Mouse (Mus musculus) urinary bladder, postnatal 4 days (tissue): ENCODE measurements around the gene Nap1l4.

Experiments
- DNase-seq, 2 experiments: peaks; one replicate each; pipeline ENCODE4 v3.0.0; 2021 to 2022; ENCODE audit warnings: low spot score in 2 of 2

Nap1l4 gene

DNA sequence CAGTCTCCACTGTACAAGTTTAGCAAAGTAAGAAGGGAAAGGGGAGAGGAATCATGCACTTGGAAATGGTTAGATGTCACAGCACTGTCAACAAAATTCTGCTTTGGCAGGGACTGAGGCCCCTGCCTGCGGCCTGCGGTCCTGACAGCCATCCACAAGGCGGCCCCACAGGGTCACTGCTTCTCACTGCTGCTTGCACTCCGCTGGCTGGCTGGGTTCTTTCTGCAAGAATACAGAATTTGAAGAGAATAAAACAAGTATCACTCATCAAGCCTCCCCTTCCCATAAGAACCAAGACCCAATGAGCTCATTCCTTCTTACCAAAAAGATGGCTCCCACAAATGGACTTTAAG is 34.5 kb downstream of the Nap1l4 start:
- no peak for DNase-seq

DNA sequence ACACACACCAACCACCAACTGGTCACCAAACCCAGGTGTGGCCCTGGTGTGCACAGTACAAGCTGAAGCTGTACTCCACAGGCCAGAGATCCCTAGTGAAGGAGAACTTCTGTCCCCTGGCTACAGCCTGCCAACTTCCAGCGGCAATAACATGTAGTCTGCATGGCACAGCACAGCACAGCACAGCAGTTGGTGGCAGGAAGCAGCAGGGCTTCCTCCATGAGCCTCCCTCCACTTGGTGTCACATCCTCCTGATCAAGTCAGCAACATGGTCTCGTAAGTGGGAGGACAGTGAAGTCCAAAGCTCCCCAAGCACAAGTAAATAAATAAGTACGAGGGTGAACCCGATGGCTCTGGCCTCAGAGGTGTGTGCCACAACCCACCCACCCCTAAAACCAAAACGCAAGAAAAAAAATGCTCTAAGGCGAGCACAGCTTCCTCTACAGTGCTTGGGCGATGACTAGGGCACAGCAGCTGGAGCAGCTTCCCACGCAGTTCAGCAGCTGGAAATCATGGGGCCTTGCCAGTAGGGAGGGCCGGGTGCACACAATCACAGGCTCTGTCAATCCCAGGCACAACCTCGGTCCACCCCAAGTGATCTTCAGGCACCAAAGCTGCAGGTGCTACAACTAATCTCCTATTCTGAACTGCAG is 35.0 kb downstream of the Nap1l4 start:
- no peak for DNase-seq

DNA sequence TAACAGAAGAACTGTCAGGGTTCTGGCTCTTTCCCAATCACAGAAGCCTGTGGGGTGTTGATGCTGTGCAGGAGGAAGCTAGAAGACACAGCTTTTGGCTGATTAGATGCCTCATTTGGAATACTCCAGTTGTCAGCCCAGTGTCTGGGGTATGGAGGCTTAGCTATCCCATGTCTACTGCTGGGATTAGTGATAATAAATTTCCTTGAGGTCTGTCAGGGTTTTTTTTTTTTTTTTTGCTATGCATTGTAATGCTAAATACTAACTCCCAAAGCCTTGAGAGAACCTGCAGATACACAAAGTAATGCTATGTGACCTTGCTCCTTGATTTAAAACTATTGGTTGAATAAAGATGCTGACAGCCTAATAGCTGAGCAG is 37.6 kb downstream of the Nap1l4 start:
- no peak for DNase-seq

DNA sequence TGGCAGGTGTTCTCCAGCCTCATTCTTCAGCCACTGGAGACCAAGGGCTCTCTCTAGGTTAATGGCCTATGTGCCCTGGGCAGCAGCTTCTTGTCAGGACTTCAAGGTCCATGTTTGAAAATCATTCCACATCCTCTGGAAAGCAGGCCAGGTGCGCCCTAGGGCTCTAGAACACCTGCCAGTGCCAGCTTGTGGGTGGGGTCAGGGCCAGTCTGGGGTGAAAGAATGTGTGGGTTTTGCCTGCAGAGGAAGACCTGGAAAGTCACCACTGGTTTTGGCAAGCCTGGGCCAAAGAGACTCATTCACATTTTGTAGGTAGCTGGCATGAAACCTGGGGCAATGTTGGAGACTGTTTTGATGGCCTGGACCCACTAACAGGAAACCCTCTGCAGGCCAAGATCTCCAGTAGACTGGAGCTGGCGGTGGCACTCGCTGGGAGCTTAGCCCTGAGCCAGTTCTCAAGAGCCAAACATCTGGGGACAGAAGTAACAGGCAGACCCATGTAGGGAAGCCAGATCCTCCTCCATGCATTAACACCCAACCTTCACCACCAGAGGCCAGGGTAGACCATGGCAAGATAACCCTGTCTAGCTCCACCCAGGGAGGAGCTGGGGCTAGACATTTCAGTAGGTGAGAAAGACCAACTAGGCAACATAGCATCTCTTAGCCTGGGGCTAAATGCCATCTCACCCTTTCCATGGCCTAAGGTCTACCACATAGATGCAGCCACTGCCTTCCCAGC is 38.1 kb downstream of the Nap1l4 start:
- DNase-seq = no peak

DNA sequence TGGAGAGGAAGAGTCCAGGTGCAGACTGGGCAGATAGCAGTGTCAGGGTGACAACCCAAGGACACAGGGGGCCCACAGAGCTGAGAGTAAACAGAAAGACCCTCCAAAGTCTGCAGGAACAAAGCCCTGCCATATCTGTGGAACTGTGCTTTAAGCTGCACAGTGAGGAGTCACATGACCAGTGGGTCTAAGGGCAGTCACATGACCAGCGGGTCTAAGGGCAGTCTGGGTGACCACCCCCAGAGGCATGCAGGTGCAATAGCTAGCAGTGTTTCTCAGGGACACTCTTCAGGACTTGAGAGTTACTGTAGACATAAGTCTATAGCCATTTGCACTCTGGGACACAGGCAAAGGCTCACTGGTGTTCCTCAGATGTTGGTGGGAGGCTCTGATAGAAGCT is 39.3 kb downstream of the Nap1l4 start:
- no peak for DNase-seq

DNA sequence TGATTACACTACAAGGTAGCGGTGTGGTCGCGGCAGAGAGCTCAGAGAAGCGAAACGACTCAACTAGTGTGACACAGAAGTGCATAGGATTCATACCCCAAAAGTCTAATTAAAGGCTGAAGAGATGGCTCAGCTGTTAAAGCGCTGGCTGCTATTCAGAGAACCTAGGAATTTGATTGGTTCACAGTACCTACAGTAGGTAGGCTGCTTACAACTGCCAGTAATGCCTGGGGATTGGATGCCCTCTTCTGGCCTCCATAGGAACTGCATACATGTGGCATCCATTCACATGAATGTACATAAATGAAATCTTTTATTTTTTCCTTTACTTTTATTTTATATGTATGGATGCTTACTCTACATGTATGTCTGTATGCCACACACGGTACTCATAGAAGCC is 42.2 kb downstream of the Nap1l4 start:
- no peak for DNase-seq

DNA sequence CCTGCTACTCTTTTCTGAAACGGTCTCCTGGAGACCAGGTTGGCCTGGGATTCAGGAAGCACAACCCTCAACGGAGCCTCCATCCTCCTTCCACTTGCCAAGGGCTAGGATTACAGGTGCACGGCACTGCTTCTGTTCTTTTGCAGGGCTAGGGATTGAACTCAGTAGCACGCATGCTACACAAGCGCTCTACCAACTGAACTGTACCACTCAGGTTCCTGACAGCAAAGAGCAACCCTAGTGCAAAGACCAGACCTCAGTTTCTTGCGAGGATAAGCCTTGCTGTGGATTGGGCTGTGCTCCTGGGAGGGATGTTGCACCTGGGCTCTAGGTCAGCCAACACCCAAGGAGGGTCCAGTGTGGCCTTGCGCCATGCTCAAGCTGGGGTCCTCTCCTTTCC is 42.6 kb downstream of the Nap1l4 start:
- no peak for DNase-seq

DNA sequence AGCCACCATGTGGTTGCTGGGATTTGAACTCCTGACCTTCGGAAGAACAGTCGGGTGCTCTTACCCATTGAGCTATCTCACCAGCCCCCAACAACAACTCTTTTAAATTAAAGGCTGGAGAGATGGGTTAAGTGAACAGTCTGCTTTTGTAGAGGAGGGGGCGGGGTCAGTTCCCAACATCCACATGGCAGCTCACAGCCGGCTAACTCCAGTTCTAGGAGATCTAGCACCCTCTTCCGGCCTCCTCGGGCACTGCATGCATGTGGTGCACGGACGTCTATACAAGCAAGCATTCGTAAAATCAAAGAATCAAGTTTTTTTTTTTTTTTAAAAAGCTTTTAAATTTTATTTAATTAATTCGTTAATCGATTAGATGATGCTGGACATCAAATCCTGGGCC is 43.1 kb downstream of the Nap1l4 start:
- peak; percentile 56 to 89 for DNase-seq

DNA sequence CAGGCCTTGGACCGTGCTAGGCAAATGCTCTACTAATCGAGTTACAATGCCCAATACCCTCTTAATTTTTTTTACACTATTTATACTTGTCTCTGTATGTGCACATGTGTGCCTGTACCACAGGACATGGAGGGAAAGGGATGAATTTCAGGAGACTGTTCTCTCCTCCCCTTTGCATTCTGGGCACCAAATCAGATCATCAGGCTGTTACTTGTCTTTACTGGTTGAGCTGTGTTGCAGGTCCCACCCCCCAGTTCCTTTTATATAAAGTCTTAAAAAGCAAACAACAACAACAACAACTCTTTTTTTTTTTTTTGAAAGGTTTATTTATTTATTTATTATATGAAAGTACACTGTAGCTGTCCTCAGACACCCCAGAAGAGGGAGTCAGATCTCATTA is 43.5 kb downstream of the Nap1l4 start:
- DNase-seq = no peak

DNA sequence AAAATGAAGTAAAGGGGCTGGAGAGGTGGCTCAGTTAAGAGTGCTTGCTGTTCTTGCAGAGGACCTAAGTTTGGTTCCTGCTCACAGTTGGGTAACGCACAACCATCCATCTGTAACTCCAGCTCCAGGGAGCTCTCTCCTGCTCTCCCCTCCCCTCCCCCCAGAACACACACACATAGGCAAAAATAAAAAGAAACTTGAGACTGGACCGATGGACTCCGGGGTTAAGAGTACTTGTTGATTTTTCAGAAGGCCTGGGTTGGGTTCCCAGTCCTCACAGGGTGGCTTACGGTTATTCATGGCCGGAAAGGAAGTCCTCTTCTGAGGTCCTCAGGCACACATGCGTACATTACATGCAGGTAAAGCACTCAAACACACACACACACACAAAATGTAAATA is 45.0 kb downstream of the Nap1l4 start:
- no peak for DNase-seq

DNA sequence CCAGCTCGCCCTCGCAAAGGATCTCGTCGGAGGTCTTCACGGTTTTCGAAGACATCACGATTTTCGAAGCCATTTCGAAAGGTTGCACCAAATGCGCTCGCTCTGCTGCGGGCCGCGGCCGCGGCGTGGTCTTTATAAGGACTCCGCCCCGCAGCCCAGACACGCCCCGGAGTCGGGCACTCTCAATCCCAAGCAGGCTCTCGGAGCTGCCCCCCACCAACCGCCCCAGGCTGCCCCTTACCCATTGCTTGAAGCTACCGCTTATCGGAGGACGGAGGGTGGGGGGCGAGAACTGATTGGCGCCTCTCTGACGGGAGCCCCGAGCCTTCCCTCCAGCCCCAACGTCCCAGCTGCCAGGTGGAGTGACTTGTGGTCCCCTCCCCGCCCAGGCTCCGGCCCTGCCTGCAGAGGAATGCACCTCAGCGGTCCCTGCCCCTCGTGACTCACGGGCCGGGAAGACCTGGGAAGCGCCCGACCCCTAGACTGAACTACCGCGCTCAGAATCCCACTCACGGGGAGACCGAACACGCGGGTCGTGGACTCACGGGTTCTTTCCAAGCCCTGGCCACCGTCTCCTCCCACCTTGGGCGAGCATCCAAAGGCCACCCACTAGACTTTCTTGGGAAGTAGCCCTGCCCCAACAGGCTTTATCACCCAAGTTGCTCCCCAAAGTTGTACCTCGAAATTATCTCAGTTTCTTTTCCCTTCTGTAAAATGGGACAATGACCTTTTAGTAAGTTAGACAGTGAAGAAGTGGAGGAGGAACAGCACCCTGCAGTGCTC is 46.3 kb downstream of the Nap1l4 start, which contains the start of gene Phlda2:
Gene Phlda2 (minus strand): TSS at position 733 of the 783 bp plus-strand sequence.
- DNase-seq = peak in 1 of 2 experiments; percentile 36

DNA sequence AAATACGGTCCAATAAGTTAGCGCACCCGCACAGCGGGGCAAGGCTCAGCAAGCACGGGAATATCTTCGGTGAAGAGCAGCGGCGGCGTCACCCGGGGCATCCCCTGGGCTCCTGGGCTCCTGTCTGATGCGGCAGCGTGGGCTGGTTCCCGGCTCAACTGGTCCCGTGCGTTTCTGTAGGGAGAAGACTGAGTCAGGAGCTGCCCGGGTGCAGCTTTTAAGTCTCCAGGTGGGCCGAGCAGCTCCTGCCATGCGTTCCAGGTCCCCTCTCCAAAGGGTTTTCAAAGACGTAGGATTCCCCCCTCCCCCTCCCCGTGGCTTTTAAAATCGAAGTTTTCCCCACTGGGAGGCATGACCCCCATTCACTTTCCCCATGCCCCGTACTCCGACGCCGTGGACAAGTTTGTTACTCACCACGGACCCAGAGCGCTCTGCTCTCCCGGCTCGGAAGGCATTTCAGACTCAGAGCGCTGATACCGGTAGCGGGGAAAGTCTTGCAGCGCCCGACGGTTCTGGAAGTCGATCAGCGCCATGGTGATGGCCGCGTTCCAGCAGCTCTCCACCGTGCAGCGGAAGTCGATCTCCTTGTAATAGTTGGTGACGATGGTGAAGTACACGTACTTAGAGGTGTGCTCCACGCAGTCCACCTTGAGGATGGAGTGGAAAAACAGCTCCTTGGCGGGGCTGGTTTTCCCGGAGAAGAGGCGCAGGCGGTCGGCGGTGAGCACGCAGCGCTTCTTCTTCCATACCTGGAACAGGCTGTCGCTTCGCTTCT is 47.1 kb downstream of the Nap1l4 start:
- DNase-seq = peak in 1 of 2 experiments; percentile 27

DNA sequence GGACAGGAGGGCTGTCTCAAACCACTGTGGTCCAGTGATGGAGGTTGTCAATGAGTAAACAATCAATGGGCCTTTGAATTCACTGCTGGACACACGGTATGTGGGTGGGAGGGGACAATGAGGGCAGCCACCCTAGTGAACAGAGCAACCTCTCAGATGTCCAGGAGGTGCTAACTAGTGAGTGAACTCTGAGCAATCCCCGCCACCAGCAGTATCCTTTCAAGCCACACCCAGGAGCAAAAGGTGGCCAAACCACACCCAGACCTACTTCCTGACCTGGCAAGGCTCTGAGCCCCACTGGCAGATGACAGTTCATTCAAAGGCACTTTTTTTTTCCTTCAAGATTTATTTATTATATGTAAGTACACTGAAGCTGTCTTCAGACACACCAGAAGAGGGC is 48.0 kb downstream of the Nap1l4 start:
- DNase-seq = no peak

DNA sequence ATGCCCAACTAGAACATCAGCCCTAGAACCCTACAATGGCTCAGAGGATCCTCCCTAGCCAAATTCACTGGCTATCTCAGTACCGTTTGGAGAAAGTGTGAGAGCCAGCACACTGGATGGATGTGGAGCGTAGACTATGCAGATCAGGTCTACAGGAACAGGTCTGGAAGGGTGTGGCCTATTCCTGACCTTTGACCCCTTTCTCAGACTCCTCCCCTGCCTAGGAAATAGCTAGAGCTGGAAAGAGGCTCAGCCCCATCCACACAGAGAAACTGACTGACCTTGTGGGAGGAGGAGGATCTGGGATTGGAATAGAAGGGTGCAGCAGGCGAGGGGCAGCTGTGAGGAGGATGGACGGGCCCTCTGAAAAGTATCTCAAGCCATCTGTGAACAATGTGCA is 50.3 kb downstream of the Nap1l4 start:
- no peak for DNase-seq

DNA sequence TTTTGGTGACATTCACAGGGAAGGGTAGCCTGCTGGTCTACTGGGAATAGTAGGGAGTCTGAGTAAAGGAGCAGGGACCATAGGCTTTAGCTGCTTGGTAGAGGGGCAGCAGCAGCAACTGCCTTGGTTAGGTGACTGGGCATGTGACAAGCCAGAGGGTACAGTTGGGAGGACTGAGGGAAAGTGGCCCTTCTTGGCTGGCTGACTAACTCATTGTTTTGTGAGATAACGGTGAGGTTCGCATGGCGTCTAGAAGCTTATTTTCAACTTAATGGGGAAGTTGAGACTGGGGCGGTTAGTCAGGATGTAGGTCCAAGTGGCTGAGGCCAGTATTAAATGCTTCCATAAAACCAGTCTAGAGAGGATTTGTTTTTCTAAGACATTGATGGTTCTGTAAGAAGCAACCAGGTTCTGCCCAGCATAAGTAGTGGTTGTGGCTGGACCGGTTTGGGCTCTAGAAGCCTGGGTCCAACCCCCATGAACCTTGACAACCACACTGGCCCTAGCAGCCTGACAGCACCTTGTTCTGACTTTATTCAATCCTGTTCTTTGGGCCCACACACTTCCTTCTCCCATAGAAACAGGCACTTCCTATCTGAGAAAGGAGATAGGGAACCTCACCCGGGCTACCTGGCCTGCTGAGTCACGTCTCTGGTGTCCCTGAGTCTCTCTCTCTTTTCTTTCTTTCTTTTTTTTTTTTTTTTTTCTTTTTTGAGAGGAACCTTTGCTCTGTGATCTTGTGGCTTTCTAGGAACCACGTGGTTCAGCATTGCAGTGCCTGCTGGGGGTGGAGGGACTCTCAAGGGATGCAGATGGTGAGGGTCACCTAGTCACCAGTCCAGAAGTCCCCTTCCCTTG is 53.6 kb downstream of the Nap1l4 start:
- no peak for DNase-seq

DNA sequence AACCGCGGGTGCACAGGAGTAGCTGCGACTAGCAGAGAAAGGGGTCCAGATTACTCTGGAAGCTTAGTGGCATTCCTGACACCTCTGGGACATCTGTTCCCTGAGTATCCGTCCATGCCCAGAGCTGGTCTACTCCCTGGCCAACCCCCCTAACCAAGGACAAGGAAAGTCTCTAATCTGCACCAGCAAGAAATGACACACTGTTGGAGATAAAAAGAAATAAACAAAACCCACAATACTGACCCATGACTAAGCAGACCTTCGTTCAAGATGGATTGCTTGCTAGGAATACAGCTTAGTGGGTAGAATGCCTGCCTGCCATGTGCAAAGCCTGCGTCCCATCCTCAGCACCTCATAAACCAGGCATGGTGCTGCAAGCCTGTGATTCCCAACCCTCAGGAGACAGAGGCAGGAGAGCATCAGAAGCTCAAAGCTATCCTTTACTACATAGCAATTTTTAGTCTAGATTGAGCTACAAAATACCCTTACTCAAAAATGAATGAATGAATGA is 55.2 kb downstream of the Nap1l4 start:
- no peak for DNase-seq

DNA sequence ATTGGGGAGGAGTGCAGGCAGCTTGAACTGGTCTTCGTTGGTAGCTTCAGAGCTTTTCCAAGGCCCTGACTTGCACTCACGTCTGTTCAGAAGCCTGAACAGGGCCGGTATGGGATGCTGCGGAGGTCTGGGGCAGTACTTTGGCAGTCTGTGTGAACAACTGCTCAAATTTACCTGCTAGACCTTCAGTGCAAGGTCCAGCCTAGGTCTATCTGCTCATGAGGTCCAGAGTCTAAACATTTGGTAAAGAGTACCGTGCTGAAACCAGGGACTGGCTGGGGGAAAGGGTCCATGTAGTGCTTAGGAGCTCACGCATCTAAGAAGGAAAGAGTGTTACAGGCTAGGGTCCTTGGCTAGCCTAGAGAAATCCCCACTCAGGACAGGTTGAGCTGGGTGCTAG is 59.2 kb downstream of the Nap1l4 start:
- DNase-seq = no peak

DNA sequence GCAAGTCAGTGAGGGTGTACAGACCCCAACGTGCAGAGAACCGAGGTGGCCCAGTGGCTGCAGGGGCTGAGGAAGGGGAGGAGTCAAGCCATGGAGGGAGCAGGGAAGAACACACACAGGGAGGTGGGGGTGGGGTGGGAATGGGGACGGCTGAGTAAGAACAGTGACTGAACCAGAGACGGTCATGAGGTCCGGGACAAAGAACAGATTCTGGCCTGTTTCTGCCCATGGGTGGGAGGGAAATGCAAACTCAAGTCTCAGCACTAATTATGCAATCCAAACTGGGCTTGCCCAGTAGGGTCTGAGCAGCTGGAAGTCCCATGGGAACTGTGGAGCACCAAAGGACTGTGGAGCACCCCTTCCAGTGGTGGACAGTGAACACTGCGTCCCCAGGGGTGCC is 66.4 kb downstream of the Nap1l4 start:
- no peak for DNase-seq

DNA sequence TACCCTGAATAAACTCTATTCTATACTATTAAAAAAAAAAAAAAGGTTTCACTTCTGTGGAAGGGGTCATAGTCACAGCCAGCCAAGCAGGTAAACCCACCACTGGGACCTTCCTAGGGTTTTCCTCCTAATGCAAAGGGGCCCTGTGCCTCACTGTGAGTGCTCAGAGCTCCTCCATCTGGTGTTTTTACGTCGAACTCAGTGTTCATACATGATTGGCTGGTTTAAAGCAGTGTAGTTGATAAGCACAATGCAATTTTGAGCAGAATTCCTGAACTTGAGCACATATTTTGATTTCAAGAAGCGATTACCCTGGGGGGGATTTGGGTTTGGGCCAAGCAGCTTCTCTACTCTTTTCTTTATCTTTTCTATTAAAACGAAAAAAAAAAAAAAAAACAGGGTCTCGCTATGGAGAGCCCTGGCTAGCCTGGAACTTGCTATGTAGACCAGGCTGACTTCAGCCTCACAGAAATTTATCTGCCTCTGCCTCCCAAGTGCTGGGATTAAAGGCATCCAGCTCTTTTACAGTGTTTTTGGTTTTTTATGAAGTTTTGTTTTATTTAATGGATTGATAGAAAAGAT is 67.0 kb downstream of the Nap1l4 start:
- DNase-seq = no peak

DNA sequence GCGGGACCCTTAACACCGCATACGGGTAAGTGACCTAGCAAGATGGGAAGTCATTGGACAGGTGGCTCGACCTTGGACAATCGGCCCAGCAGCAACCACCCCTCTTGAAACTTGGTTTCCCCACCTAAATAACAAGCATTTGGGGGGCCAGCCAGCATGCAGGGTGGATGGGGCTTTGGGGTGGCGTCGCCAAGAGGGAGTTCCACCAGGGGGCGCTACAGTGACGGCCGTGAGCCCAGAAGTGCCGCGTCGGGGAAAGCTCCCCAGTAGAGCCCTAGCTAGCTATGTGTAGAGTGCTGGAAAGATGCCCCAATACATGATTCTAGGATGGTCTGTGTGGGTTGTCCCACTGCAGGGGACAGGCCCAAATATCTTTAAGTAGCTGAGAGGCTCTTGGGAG is 68.4 kb downstream of the Nap1l4 start:
- DNase-seq = peak; percentile 54 to 76

DNA sequence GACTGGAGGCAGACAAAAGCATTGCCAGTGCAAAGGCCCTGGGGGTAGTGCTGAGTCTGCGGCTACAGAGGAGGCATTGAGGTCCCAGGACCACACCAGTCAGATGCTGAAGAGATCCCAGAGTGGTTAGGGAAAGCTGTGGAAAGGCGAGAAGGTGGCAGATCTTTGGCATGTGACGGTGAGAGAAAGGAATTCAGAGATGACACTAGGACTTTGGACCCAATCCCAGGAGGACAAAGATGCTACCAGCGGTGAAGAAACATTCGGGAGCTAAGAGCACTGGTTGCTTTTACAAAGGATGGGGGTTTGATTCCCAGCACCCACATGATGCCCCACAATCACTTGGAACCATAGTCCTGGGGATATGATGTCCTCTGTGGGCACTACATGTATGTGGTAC is 71.1 kb downstream of the Nap1l4 start:
- DNase-seq = no peak
